Mouse (Mus musculus) left cerebral cortex, postnatal 10 days (tissue): ENCODE data around the gene Samm50. TPM values are rescaled to one million over a fixed set of nuclear protein-coding genes. Genes with fewer than 3 reads are reported as not detected.
"Not testable (repeated sequence)": the region's sequence is repeated elsewhere in the genome, so short reads cannot be mapped to it uniquely, and the experiment has no call there.

Source experiments
- DNase-seq, 2 experiments: peaks; one replicate each; pipeline ENCODE4 v3.0.0; 2021 to 2022; ENCODE audit warnings: low spot score in 2 of 2, mixed read lengths in 1 of 2; ENCODE audit errors: extremely low spot score in 1 of 2
- intact Hi-C: fragments of 180-260 bp; cut with DNase I; formaldehyde crosslinking; loops from one replicate; pipeline ENCODE4 v1.15.1; 2025
- total RNA-seq, 2 experiments: library from RNA; stranded (reverse); gene quantifications; 2 replicates each; pipeline ENCODE4 v1.2.3; 2021

The Samm50 gene
- total RNA-seq = 10 to 100 TPM; 93.8 to 94.3 TPM

DNA sequence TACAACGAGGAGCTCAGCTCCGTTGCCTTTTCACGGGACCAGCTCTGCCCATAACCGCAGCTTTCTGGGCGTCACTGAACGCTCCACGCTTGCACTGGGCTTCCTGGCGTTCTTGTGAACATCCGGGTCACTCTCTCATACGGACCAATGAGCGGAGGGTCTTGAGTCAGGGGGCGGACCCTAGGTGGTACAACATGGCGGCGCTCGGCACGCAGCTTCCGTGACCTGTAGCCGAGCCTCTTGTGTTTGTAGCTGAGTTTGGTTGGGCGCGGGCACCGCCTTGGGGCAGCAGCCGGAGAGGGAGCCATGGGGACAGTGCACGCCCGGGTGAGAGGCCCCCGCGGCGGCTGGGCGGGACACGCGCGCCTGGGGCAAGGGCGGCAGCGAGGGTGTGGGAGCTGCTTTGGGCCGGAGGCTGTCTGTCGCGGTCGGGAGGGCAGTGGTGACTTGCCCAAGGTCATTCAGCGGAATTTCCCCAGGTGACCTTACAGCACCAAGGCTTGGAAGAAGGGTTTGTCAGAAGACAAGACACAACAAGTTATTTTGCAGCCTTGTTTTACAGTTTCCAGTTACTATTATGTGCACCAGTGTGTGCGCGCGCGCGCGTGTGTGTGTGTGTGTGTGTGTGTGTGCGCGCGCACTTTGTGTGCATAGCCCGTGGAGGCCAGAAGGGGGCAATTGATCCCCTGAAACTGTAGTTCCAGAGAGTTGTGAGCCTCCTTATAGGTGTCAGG, at the start of gene Samm50:
Gene Samm50 (plus strand): TSS at position 184 of the 734 bp plus-strand sequence.
- DNase-seq = peak; percentile 93
- intact Hi-C loops = no loop called here

DNA sequence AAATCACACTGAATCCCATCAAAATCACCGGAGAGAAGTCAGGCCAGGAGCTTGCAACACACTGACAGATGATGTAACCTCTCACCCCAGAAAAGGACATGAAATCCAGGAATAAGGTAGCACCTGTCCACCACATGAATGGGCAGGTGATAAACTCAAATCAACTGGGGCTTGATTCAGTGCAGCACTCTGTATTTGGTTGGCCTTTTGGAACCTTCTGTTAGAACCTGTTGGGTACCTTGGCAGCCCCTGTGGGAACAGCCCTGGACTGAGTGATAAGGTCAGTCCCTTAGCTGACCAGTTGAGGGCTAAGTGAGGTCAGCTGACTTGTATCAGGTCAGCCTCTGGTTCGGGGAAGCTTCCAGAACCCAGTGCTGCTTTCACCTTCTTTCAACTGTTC, 35.9 kb upstream of the Samm50 start:
- intact Hi-C loops = no loop called here
- no peak for DNase-seq

DNA sequence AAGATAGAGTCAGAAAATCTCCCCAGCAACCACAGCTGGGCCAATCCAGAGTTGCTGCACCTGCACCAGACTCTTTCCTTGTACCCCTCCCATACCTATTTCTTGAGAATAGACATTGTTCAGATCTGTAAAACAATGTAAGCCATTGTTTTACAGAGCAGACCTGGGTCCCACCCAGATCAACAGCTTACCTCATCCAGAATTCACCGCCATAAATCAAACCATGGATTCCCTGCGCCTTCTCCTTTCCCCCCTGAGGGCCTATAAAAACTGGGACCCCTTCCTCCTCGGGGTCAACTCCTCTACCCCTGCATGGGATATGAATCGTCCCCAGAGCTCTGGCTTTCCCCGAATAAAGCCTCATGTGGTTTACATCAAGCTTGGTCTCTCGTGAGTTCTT, 34.5 kb upstream of the Samm50 start:
- intact Hi-C loops, DNase-seq: not testable (repeated sequence)

DNA sequence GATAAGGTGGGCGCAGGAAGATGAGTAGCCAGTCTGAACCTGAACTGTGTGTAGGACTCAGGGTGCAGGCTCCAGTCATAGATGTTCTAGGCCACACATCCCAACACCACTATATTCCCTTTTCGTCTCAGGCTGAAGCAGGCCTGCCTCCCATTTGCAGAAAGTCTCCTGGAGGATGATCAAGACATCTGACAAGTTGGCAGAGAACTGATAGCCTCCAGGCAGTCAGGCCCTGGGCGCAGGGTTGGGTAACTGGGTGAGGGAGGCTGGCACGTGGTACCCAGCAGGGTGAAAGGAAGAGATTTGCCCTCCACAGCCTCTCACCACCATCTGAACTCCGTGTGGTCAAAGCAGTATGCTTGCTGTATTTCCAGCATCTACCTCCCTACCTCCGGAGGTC, 30.2 kb upstream of the Samm50 start:
- intact Hi-C loops = no loop called here
- DNase-seq = no peak

DNA sequence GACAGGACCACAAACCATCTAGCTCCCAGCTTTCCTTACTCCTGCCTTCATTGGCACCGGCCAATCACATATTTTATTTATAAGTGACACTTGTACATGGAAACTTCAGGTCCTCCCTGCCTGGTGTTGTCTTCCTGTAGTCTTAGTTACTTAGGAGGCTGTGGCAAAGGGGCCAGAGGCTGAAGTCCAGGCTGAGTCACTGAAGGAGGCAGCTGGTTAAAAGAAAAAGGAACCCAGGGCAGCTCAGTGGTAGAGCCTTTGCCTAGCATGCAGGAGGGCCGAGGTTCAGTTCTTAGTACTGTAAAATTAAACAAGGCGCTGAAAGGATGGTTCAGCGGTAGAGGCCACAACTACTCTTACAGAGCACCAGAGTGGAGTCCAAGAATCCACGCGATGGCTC, 25.2 kb upstream of the Samm50 start:
- no peak for DNase-seq
- intact Hi-C loops = loop anchor here (5.0 kb wide), 1 partner anchor 45 kb away; the partner anchor contains the start of gene Pnpla5

DNA sequence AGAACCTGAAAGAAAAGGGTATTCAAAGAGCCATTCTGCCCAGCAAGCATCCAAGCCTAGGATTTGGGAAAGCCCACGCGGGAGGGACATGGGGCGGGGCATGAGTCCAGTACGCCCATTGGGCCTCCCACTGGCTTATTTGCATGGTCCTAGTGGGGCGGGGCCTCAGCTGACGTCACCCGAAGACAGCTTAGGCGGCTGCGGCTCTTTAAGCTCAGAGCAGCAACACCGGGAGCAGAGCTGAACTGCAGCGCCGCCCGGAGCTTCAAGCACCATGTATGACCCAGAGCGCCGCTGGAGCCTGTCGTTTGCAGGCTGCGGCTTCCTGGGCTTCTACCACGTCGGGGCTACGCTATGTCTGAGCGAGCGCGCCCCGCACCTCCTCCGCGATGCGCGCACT, 24.4 kb upstream of the Samm50 start, which contains the start of gene Pnpla3:
Gene Pnpla3 (plus strand): TSS at position 238 of the 400 bp plus-strand sequence.
- DNase-seq = peak; percentile 97
- intact Hi-C loops = loop anchor here (5.0 kb wide), 1 partner anchor 45 kb away; the partner anchor contains the start of gene Pnpla5

DNA sequence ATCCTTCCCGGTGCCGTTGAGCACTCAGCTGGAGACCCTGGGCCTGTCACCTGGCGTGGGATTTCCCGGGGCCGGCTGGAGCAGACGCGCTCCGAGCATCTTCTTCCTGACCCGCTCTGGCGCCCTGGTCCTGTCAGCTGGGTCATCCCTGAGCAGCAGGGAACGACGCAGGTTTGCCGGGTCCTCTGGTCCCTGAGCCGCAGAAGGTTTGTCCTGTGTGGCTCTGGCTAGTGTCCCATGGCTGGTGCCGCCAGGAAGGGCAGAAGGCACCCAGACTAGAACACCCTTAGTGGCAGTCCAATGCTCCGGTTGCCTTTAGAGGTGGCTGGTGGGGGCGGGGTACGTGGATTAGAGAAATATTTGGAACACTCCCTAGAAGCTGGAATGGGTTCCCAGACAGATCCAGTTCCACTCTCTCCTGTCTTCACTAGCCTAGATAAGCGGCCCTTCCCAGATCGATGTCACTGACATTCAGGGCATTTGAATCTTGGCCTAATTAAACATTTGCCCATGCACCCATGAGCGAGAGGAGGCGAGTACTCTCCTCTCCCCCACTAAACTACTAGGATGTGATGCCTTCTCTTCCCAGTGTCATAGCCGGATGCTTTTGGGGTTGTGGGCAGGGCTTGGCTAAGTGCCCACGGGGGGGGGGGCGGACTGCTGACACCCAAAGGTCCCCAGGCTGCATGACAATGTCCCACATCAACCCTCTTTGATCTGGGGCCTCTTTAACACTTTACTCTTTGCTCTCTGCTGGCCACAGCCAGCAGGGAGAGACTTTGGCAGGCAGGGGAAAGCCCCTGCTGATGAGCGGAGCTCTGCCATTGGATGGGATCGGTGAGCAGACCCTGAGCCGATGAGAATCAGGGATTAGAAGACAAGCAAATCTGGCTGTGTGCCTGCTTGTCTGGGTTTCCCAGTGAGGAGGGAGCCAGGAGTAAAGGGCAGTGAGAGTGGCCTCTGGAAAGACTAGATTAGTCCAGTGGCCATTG, 23.6 kb upstream of the Samm50 start:
- DNase-seq = peak; percentile 51 to 76
- intact Hi-C loops = loop anchor here (5.0 kb wide), 1 partner anchor 46 kb away; the partner anchor contains the start of gene Pnpla5

DNA sequence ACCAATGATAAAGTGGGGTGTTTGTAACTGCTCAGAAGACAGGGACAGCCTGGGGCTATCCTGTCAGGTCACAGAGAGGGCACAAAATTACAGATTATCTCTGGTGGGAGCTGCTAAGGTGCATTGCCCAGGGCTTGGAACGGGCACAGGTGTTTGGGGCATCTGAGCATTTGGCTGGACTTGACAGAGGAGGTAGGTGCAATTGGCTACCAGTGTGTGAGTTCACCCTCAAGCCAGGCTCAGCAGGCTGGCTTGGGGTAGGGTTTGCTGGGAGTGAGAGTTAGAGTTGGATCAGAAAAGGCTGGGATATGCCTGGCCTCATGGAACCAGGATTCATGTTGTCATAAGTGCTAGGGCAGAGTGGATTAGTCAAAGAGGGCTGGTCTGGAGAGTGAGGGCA, 22.5 kb upstream of the Samm50 start:
- intact Hi-C loops = loop anchor here (5.0 kb wide), 1 partner anchor 47 kb away; the partner anchor contains the start of gene Pnpla5

DNA sequence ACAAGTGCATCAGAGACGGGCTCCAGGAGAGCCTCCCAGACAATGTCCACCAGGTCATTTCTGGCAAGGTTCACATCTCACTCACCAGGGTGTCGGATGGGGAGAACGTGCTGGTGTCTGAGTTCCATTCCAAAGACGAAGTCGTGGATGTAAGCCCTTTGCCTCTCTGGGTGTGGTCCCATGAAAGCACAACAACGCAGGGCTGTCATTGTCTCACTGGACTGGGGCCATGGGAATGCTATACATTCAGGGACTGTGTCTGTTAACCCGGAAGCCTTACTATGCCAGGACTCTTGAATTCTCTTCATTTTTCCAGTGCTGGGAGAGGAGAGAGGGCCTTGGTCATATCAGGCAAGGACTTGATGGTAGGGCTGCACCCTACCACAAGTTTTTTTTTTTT, 20.9 kb upstream of the Samm50 start:
- intact Hi-C loops = no loop called here
- no peak for DNase-seq

More for the DNA sequence above, 22.5 kb upstream of the Samm50 start:
- DNase-seq = no peak

DNA sequence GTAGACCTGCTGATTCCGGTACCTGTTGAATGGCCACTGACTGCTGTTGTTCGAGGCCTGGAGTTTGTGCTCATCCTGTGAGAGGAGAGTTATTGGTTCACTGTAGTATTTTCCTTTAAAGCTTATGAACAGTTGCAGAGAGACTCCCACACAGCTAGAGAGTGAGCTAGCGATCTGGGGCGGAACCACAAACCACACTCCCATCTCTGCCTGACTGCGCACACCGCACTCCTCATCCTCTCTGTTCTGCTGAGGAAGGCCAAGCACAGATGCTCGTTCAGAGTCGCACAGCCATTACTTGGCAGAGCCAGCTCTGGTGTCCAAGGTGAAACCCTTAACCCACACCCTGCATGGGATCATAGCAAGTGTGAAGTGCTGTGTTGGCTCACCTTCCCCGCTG, 13.3 kb upstream of the Samm50 start:
- intact Hi-C loops = no loop called here
- no peak for DNase-seq

DNA sequence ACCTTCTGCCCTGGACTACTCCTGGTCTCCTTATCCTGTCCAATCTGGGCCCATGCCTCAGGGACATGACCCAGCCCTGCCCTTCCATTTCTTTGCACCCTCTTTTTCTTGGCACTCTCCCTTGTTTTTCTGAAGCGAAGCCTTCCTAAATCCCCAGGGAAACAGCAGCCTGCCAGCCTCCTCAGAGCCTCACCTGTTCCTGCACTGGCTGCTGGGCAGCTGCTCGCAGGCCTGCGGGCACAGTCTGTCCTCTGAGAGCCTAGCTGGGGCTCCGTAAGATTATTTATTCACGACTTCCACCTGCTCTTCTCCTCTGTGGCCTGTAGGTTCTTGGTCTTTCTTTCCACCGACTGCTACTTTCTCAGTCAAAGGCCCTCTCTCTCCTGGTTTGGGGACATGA, 10.0 kb upstream of the Samm50 start:
- intact Hi-C loops = no loop called here
- DNase-seq = no peak

DNA sequence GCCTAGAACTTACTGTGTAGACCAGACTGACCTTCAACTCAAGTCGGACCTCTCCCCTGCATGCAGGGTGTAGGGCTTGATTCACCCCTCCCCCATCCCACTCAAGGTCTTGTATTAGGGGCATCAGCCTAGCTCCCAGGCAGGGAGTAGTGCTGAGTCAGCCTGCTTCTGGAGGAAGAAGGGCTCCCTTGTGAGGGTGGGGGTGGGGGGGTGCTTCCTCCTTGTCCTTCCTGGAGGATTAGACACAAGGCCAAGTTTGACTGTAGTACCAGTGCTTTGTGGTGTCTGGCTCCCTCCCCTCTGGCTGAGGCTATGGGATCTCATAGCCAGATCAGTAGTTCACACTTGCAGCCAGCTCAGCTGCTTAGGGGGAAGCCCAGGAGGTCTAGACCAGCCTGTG, 8.1 kb upstream of the Samm50 start:
- intact Hi-C loops = no loop called here
- no peak for DNase-seq

DNA sequence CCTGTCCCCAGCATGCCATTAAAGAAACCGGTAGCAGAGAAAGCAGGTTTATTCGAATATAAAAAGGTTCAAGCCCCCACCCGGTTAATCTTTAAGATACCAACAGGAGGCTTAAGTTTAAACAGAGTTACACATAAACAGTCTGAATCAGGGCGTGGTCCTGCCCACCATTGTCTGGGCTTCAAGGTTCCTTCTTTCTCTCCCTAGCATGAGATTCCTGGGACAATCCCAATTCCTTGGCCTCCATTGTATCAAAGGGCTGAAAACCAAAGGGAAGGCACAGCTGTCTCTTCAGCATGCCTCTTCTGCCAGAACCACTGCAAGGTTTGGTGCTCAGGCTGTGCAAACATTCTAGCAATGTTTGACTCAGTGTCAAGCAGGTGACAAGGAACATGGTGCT, 5.8 kb upstream of the Samm50 start:
- DNase-seq = no peak
- intact Hi-C loops = no loop called here

DNA sequence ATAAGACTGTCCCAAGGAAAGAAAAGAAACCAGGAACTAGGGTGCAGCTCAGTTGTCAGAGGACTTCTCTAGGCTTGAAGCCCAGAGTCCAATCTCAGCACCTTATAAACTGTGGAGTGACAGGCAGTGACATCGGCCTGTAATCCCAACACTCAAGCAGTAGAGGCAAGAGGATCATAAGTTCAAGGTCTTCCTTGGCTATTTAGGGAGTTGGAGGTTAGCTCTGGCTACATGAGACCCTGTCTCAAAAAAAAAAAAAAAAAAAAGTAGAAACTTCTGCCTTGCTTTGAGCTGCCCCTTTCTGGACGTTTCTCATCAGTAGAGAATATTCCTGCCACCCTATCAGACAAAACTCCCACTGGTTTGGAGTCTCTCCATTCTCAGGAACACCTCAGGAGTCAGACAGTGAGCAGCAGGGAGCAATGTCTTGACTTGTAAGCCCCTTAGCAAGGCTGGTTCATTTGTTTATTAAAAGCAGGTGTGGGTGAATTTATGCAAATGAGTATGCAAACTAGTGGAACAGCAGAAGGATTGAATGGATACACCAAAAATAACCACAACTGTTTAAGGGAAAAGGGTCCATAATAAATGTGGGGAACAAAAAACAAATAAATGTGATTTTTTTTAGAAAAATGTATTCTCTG, 3.0 kb upstream of the Samm50 start:
- intact Hi-C loops = no loop called here
- no peak for DNase-seq

DNA sequence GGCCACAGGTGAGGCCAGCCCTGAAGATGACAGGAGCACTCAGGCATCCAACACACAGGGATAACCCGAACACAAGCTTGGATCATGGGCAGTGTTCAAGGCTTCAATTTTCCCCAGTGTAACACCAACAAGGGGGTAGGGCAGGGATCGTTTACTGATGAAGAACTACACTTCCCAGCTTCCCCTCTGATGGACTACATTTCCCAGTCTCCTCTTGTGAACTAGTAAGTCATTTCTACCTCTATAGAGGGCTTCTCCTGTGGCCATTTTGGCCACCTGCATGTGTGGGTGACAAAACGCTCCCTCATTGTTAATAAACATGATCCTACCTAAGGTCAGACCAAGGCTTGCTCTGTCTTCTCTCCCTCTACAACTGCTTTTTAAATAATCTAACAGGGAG, 2.2 kb upstream of the Samm50 start:
- intact Hi-C loops = no loop called here
- DNase-seq = no peak

DNA sequence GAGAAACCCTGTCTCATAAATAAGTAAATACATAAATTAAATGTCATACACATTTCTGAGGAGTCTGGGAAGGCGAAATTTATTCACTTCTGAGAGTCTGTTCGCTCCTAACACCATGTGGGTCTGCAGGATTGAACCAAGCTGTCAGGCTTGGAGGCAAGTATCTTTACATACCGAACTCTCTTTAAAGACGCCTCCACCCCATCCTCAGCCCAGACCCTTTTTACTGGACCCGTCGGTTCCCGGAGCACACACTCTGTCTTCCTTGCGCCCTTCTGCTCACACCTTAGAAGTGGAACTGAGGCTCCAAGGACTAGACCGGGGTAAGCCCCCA, 350 bp upstream of the Samm50 start:
- intact Hi-C loops = no loop called here

DNA sequence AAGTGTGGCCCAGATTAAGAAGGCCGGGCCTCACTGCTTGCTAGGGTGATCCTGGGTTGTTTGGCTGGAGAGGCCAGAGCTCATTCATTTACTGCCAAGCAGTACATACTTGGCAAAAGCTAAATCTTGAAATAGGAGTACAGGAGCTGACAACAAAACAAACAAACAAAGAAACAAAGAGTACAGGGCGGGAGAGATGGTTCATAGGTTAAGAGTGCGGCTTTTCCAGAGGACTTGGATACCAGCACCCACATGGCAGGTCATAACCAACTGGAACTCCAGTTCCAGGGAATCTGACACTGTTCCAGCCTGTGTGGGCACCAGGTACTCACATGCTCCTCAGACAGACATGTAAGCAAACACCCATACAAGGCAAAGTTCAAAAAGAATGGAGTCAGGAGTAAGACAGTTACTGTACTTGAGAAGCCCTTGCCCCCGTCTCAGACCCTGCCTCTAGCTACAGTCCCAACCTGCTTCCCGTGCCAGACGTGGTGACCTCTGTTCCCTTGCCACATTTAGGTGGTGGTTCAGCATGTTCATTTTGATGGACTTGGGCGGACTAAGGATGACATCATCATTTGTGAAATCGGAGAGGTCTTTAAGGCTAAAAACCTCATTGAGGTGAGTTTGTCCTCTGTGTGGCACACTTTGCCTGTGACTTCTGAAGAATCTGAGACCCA, 4.6 kb downstream of the Samm50 start:
- no peak for DNase-seq
- intact Hi-C loops = no loop called here

More for the DNA sequence above, 350 bp upstream of the Samm50 start:
- no peak for DNase-seq

DNA sequence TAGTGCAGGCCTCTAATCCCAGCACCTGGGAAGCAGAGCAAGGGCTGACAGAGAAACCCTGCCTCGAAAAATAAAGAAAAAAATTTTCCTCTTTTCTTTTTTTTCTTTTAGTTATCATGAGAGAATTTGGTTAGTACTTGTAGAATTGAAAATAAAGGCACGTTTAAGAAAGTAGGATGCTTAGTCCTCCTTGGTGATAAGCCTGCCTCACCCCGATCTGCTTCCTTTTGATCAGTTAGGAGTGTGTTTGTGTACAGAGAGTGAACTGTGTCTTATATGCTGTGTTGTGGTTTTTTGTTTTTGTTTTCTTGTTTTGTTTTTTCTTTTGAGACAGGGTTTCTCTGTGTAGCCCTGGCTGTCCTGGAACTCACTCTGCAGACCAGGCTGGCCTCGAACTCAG, 15.3 kb downstream of the Samm50 start:
- no peak for DNase-seq
- intact Hi-C loops = no loop called here
